Mouse (Mus musculus) common myeloid progenitor, adult 5-6 weeks (primary cell): Measurements from ENCODE around the gene Ssr3. TPM values are rescaled to one million over a fixed set of nuclear protein-coding genes. Genes with fewer than 3 reads are reported as not detected.

ENCODE experiments used
- ATAC-seq: replicated peaks from 2 replicates; pipeline ENCODE4 v1.8.0; 2016; ENCODE audit warnings: low read depth, mild to moderate bottlenecking, moderate TSS enrichment, inconsistent platforms; ENCODE audit not compliant: poor library complexity, severe bottlenecking
- total RNA-seq: library from RNA; stranded (forward); fragments of 200-1000, 187-1606 nt; gene quantifications from 2 replicates; pipeline ENCODE4 v1.2.3, GENCODE M21; 2017

The Ssr3 gene
- total RNA-seq, 1 experiment from 2014 or later, result 292 TPM

DNA sequence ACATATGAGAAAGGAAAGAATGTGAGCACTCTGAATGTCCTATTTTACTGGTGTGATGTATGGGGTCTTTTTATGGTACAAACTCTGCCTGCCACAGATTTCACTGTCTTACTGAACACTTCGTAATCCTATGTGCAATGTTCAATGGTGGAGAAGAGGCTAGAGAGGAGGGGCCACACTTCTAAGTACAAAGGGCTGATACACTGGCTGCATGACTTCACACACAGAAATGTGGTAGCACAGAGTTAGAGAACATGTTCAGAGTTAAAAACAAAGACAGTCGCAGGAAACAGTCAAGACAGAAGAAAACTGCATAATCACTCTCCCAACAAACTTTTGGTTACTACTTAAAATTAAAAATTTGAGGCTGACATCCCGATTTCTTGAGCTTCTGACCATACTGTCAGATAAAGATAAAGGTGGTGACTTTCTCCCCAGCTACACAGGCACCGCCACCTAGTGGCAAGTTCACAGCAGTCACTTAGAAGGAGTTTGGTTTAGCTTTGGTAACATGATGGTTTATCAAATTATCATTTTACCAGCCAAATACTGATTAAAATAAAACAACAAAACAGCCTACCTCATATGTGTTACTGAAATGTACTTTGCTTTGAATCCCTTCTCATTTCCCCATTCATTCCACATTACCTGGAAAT, 12.4 kb downstream of the Ssr3 start:
- ATAC-seq, result peak; percentile 90

DNA sequence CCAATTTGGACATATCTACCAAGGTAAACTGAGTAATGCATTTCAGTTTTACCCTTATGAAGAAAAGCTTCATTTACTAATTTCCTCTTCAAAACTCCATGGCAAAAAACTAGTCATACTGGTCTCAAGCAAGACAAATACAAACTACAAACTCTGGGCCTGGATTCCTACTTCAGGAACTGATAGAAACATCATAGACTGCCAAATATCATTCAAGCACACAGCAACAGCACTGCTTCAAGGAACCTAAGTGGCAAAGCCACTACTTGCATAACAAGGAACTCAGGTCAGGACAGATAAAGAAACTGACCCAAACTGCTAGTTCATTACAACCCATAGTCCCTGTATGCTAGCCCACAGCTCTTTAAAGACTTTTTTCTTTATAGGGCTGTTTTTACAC, 13.7 kb downstream of the Ssr3 start:
- ATAC-seq, result no peak

DNA sequence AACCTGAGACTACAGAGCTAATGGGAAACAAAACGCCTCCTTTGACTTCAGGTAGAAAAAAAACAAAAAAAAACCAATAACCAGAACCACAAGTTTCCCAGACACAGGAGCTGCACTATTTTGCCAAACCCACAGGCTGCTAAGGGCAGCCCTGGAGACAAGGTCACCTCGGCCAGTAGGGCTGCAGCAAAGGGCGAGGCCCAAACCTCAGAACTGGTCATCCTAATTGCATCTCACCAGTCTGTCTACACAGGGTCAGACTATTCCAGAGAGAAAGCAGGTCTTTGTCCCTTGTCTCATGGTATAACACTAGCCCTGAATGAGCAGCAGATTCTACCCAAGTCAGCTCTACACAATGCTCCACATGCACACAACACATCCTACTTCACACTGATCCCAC, 17.7 kb downstream of the Ssr3 start:
- no peak for ATAC-seq

DNA sequence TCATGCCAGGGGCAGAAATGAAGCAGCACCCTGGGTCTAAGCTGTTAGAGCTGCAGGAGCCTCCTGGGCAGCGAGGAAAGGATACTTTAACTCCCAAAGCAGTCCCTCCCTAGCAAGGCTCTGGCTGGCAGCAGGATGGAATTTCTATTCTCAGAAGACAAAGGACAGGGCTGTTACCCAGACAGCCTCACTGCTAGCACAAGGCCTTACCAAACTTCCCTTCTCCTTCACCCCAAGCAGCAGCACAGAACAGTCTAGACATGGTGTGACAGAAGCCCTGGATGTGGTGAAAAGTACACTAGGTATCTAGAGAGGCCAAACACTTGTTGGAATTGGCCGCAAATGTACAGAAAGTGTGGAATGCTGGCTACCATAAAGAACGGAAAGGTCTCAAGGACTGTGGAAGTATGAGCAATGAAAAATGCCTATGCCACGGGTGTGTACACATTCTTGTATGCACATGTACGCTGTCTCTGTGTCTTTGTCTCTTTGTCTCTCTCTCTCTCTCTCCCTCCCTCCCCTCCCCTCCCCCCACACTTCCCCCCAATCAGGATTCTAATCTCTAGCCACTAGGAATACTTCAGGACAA, 18.7 kb downstream of the Ssr3 start:
- ATAC-seq, result no peak

DNA sequence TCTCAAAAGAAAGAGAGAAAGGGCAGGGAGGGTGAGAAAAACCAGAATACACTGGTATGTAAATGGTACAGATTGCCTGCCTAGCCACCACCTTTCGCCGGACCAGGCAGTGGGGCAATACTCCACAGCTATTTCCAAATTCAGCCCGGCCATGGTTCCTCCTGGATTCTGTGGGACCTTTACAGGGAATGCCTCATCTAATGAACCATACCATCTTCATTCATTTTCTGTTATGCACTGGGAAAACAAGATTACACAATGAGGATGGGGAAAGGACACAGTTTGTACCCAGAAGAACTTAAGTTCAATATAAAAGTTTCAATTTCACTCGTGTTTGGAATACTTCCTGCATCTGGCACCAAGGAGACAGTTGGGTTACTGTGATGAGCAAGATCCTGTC, 19.9 kb downstream of the Ssr3 start:
- no peak for ATAC-seq

DNA sequence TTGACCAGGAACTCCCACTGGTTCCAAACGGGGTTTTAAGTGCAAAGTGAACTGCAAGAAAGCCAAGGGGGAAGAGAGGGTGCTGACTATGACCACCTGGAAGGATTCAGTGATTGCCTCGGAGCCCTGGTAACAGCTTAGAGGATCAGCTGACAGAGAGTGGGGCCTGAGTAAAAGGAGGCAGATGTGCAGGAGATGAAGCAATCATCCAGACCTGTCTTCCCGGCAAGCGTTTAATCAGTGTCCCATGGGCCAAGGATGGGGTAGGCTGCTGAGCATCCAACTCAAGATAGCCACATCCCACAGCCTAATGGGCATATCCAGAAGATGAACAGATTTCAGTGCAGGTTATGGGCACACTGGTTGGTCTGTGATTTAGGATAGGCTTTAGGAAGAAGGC, 24.5 kb downstream of the Ssr3 start:
- no peak for ATAC-seq

DNA sequence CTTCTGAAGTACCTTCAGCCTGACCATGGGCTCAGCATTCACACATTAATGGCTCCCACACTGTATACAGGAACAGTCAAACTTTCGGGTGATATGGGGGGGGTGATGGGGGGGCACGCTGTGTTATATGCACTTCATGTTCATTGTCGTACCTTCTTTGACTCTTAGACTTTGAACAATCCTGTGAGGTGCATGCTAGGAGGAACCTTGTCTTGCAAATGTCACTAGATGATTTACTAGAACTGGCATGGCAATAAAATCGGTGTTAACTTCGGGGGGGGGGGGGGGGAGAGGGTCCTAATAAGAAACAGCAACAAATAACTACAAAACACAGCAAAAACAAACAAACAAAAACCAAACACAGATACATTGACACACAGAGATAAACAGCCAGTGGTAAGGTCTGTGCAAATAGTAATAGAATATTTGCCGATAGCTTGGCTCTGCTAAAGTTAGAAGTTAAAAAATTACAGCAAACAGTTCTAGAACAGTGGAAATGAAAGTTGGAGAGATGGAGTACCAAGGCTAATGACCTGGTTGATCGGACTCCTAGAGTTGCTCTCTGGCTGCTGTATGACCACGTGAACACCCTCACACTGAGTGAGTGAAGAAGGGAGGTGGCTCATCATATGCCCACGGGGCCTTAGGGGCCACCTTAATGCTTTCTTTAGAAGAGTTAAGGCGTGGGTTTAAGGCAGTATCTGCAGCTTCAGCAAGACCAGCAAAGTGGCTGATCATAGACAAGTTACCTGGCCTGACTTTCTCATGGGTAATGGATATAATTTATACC, 26.3 kb downstream of the Ssr3 start:
- ATAC-seq, result no peak

DNA sequence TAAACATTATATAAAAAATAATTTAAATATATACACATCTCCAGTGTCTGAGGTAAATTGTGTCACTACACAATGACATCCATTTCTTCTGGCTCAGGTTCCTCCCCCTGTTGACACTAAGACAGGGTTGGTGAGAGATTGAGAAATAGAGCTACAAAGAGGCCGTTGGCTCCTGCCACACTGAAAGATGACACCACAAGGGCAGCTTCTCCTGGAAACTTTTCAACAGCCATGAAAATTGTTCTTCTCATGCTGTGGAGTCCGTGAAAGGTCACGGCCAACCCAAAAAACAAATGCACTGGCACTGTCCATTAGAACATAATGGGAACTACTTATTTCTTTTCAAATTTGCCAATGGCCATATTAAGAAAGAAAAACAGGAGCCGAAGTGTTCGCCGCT, 27.2 kb downstream of the Ssr3 start:
- no peak for ATAC-seq

DNA sequence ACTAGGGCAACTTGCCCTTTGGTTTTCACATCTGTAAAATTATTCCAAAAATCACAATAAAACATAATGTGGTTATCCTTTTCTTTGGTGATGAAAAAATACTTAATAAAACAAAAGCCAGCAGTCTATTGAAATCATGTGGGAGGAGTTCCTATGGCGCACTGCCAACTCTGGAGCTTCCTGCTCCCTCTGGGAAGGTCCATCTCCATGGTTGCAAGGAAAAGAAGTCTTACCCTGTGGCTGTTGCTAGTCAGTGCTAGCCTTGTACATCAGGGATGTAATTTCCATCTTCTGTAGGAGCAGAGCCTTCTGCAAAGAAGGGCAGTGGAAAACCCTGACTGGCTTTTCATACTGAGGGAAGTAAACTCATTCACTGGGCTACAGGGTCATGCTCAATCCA, 29.0 kb downstream of the Ssr3 start:
- ATAC-seq, result no peak

DNA sequence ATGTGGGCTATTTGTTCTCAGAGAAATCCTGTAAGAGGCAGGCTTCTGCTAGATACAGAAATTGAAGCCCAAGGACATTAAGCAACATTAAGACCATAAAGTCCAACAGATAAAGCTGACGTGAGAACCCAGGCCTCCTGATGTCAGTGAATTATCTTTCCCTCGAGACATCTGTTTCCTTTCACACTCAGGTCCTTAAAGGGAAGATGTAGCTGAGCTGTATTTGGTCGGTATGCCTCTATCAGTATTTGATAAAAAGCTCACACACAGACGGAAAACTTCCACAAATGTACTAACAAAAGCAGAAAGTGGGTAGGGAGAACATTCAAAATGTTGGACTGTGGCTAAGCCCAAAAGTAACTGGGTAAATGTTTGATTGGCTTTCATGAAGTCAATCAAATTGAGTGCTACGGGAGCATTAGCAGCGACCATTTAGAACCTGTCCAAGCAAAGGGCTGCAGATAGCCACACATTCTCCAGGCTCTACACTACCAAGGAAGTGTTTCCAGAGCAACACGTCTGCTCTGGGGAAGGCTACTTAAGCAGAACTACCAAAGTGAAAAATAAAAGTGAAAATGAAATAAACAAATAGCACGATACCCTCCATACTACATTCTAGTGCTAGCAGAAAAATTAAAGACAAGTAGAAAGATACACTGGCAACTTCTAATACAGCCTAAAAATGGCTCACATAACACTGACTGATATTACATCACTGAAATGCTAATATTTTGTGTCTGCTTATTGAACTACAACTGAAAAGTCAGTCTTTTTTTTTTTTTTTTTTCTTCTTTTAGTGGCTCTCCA, 32.1 kb downstream of the Ssr3 start:
- ATAC-seq, result peak; percentile 55; the same call in 1 of the 2 replicates

DNA sequence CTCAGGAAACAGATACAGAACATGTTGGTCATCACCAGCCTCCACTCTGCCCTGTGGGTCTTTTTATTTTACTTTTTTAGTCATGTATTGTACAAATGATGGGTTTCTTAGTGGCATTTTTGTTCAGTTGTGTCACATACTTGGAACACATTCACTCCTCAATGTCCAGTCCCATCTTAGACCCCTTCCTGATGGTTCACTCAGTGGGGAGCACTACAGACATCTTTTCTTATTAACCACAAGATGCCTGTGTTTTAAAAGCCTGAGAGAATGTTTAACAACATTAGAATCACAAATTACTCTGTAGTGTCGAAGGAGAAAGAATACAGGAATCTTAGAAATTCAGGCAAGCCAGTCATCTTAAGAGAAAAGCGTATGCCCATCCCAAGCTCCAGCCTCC, 33.6 kb downstream of the Ssr3 start:
- no peak for ATAC-seq

DNA sequence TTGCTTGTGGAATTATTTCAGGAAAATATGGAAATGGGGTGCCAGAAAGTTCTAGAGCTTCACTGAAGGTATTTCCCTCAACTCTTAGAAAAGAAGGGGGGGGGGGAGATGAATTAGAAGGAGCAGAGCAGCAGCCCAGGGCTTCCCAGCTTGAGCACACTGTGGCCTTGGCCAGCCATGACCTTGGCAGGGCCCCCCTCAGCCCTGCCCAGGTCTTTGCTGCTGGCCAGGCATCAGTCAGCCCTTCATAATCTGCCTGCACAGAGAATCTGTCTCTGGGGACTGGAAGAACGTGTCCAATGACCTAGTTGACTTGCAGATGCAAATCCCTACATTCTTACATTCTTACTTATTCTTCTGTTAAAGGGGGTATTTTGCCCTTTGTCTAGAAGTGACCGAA, 34.1 kb downstream of the Ssr3 start:
- ATAC-seq, result no peak

DNA sequence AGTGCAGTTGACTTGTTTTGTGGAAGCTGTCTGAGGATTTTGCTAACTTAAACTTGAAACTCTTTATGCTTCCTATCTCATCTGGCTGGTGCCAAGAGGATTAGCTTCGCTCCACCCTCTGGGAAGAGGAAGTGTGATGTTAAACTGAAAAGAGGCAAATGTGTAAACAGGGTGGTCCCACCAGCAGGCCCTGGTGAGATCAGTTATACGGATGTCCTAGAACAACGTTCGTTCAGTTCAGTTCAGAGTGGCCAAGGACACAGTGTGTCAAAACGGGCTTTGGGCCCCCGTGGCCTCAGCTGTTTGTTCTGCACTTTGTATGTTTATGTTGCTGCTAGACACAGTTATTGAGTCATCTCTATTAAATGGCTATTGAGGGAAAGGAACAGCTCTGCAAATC, 36.9 kb downstream of the Ssr3 start:
- ATAC-seq, result no peak

DNA sequence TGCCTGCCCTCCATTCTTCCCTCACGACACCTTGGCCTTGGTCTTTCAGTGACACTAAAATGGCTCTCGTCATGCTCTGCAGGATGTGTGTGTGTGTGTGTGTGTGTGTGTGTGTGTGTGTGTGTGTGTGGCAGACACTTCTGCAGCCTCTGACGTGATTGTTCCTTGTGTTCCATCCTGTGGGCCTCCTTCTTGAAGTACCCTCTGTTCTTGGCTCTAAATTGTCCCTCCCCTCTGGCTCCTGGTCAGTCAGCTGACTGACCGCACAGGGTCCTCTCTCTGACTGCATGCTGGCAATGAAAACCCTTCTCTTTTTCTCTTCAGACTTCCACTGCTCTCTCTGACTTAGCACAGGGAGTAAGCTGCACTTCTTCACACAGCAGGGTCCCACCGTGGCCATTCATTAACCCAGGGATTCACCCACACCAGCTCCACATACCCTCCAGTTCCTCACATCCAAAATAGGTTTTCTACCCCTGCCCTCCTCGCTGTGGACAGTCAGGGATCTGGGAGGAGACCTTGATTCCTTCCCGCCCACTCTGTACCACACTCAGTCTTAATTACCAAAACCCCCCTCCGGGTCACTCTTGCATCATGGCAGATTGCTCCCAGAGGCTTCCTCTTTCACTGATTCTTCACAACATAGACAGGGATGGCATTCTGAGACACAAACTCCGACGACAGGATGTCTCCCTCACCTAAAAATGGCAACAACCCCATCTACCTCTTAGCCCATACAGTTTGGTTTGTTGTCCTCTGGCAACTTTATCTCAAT, 39.0 kb downstream of the Ssr3 start:
- peak; percentile 14; the same call in 1 of the 2 replicates for ATAC-seq

DNA sequence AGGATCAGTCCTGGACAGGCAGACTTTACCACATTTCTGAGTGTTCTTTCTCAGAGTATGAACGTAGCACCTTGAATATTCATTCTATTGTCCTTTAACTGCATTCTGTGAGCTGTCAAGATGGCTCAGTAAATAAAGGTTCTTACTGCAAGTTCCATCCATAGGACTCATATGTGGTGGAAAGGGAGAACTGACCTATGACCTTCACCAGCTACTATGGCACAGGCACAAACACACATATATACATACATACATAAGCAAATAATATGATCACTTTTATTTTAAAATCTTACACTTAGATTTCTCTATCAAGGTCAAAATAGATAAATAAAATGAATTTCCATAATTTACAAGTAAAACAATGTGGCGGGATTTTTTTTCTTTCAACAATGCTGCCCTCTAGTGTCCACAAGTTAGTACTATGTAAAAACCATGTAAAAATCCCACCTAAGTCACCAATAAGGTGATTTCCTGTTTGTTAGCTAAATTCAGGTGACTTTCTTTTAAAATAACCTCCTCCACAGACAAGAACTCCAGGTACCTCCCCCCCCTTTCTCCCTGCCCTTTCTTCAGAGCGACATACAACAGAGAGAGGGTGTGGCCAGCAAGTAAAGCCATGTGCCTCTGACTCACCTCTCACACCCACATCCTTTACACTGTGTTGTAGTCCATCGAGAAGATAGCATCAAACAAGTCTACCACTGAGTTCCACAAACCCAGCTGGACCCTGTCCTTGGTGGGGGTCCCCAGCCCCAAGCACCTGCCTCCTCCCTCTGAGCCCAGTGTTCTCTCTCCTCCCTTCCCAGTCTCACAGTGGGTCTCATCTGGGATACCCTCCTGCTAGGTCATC, 39.9 kb downstream of the Ssr3 start:
- ATAC-seq, result peak; percentile 42; the same call in 1 of the 2 replicates

DNA sequence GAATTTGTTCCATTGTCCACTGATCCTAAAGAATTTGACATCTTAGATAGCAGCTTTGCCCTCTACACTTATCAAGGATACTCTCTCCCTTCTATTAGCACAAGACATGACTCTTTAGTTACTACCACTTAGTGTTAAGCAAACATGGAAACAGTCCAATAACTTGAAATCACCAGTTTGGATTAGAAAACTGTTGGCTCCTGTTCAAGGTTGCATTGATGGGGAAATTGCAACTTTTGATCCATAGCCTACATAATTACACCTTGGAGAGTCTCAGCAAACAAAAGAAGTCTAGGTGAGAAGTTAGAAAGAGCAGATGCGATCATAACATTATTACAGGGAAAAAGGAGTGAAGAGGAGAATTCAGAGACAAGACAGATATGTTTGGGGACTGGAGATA, 46.2 kb downstream of the Ssr3 start:
- ATAC-seq, result no peak

DNA sequence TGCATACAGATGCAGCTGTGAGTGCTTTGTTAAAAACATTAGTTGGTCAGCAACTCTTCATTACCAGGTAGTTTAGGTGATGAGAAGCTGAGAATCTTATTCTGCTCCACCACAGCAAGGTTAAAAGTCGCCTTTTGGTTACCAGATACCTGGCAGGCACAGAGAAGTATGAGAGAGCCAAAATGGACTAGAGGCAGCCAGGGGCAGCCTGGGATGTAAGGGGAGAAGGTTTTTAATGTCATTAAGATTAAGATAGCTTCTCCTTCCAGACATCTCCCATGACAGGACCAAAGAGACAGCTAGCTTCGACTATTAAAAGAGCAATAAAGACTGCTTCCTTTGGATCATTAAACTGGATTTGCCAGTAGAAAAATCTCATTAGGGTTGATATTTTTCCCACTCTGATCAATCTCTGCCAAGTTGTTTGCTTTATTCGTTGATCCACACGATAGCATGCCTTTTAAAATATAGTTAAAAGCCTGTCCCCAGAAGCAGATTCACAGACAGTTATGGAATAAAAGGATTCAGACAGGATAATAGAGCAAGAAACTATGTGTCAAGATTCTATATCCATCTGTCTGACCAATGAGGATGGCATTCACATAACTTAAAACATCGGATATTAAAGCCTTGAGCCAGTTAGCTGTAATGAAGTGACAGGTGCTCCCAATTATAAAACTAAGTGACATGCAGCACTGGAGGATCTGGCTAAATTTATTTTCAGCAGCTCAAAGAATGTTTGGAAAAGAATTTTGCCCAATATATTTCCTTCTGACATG, 52.1 kb downstream of the Ssr3 start:
- no peak for ATAC-seq

DNA sequence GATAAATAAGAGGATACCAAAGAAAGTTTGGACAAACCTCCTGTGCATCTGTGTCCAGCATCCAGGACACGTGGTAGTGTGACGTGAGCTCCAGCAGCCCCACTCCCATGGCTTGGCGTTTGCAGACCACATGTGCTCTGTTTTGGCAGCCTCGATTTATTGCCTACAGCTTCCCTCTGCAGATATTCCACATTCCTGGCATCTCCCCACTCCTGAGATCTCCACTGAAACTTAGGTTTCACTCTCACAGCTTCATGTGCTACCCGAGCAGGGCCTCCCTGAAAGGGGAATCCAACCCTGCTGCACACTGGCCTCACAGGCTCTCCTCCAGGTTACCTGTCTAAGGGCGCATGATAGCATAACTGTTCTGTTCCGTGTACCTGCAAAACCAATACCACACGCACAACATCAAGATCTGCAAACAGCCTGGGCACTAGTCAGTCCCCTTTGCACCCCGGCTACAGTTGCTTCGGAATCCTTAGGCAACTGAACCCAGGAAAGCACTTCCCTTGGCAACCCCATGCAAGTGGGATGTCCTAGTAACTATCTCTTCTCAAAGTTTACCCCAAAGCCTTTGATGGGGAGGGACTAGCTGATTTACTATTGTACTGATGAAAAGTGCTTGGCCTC, 54.5 kb downstream of the Ssr3 start:
- ATAC-seq, result no peak
